Comparison of ENCODE assay signal across 28 mouse cellular contexts in the genomic region with DNA sequence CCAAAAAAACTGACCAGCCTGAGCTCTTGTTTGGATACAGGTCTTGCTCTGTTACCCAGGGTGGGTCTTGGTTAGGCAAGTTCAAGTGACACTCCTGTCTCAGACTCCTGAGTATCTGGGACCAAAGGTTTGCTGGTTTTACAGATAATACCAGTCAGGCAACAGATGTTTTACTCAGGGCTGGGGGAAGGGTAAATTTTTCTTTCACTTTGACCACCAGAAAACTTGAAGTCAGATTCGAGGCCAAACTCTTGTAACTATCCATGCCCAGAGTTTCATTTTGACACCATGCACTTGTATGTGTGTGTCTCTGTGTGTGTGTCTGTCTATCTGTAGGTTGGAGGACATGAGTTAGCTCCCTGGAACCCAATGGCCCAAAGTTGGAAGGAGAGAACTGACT. TPM values are rescaled to one million over a fixed set of nuclear protein-coding genes. Genes with fewer than 3 reads are reported as not detected.
DNase-seq lines count a peak whose midpoint lies in the region; ATAC-seq and TF ChIP-seq lines count a peak whose summit lies in the region.
"Had no signal": no experiment of that assay in that cellular context is flagged by ENCODE, and none has a peak within 500 bp of the region (broad histone marks: within the 10 kb centered on the region; RNA-seq: fewer than 3 reads in every experiment).

No protein-coding gene starts in this region.

- dilution Hi-C loops in CH12.LX (cut with MboI; ENCODE audit: extremely low pct_ligation_motif_present, extremely low pct_unique_long_range_greater_than_20kb, low sequenced_read_pairs), result no loop called here

- TF ChIP-seq POLR2A in CH12.LX (IDR thresholded peaks at IDR 0.05; ENCODE audit: low read depth, low read length), result no peak
- no peak for TF ChIP-seq POLR2A in bone marrow, adult 2 months (IDR thresholded peaks at IDR 0.05; ENCODE audit: borderline replicate concordance, control insufficient read depth, low read depth, low read length)

- peak overlapping the region; percentile 43 for H3K4me2 ChIP-seq in CH12.LX (ENCODE audit: insufficient read depth, low read depth, poor library complexity, severe bottlenecking)
- H3K4me2 ChIP-seq in liver, embryonic 12.5 days, result peak overlapping the region; percentile 63
- H3K4me2 ChIP-seq in forebrain, embryonic 13.5 days, result no peak overlapping the region
- H3K4me2 ChIP-seq: heart, embryonic 13.5 days; kidney, embryonic 15.5 days; limb, embryonic 12.5 days; lung, embryonic 14.5 days; neural tube, embryonic 13.5 days had no signal

- H3K79me2 ChIP-seq in CH12.LX (replicated peaks; ENCODE audit: control insufficient read depth, extremely low read depth, insufficient read depth, poor library complexity, severe bottlenecking), result no peaks in the 10 kb centered on the region

- peaks cover 24 to 67% of the 10 kb centered on the region in 2 experiments for H3K4me1 ChIP-seq in CH12.LX (ENCODE audit: control insufficient read depth in 1 of 2, insufficient read depth in 2 of 2)
- peaks cover 10% of the 10 kb centered on the region for H3K4me1 ChIP-seq in bone marrow, adult 2 months (ENCODE audit: control insufficient read depth, insufficient read depth, low read length)
- H3K4me1 ChIP-seq in liver, embryonic 12.5 days, result peaks cover 99% of the 10 kb centered on the region
- peaks cover 9% of the 10 kb centered on the region for H3K4me1 ChIP-seq in forebrain, embryonic 13.5 days

- H3K27ac ChIP-seq in CH12.LX (ENCODE audit: insufficient read depth, low read depth), result peak overlapping the region; percentile 63
- H3K27ac ChIP-seq in bone marrow, adult 2 months (ENCODE audit: control insufficient read depth, insufficient read depth, low read depth, low read length, poor library complexity), result peak overlapping the region; percentile 59; the same call in 1 of the 2 replicates
- peak overlapping the region; percentile 96 for H3K27ac ChIP-seq in liver, embryonic 12.5 days
- H3K27ac ChIP-seq in forebrain, embryonic 13.5 days, result no peak overlapping the region
- H3K27ac ChIP-seq: heart, embryonic 13.5 days; kidney, embryonic 15.5 days; limb, embryonic 12.5 days; neural tube, embryonic 13.5 days had no signal

- TF ChIP-seq CTCF in CH12.LX (conservative IDR thresholded peaks at IDR 0.05 in 1 of 2, IDR thresholded peaks at IDR 0.05 in 1 of 2; ENCODE audit: low read depth in 2 of 2, low read length in 2 of 2), result no peak
- no peak for TF ChIP-seq CTCF in bone marrow, adult 2 months (IDR thresholded peaks at IDR 0.05; ENCODE audit: control insufficient read depth, insufficient read depth, low read length)

- 26% methylated on average over 1 of the region's 1 CpGs for WGBS in bone marrow, adult 2 months
- 21% methylated on average over 1 of the region's 1 CpGs for WGBS in liver, embryonic 12.5 days (ENCODE audit: insufficient replicate concordance)
- 86% methylated on average over 1 of the region's 1 CpGs for WGBS in forebrain, embryonic 13.5 days

- no peak for DNase-seq in CH12.LX (ENCODE audit: extremely low read depth)
- no peak for DNase-seq in urinary bladder, adult 2 months (ENCODE audit: low spot score)
- DNase-seq: cerebellum, adult 18-20 months; cerebellum, postnatal 14 days; heart, postnatal 14 days; kidney, adult 11 months; kidney, postnatal 36 days; layer of hippocampus, postnatal 36 days; lung, embryonic 14.5 days; lung, postnatal 36 days; midbrain, embryonic 14.5 days; spleen, adult 18-20 months had no signal

- no peak overlapping the region for H3K9ac ChIP-seq in CH12.LX (ENCODE audit: insufficient read depth, low read depth)
- peak overlapping the region; percentile 60 for H3K9ac ChIP-seq in liver, embryonic 12.5 days
- no peak overlapping the region for H3K9ac ChIP-seq in forebrain, embryonic 13.5 days
- H3K9ac ChIP-seq: heart, embryonic 13.5 days; kidney, embryonic 15.5 days; limb, embryonic 12.5 days; lung, embryonic 14.5 days; neural tube, embryonic 13.5 days had no signal

- H3K36me3 ChIP-seq in CH12.LX (replicated peaks in 1 of 2; ENCODE audit: control insufficient read depth in 1 of 2, insufficient read depth in 1 of 2, low read length in 1 of 2), result peaks cover 17 to 71% of the 10 kb centered on the region in 2 experiments
- H3K36me3 ChIP-seq in liver, embryonic 12.5 days, result peaks cover 48% of the 10 kb centered on the region
- H3K36me3 ChIP-seq in forebrain, embryonic 13.5 days (ENCODE audit: poor library complexity, severe bottlenecking), result peaks cover 21% of the 10 kb centered on the region

- no peak for TF ChIP-seq RAD21 in CH12.LX (IDR thresholded peaks at IDR 0.05; ENCODE audit: low read depth, low read length)

- ATAC-seq in liver, embryonic 12.5 days, result peak; percentile 49
- peak; percentile 30; the same call in 1 of the 2 replicates for ATAC-seq in megakaryocyte progenitor cell, adult 5-6 weeks (replicated peaks; ENCODE audit: poor library complexity)
- ATAC-seq in inflammation-experienced regulatory T-cells, adult 6 months, result no peak
- ATAC-seq in forebrain, embryonic 13.5 days, result no peak
- ATAC-seq: forebrain, embryonic 14.5 days had no signal

- H3K4me3 ChIP-seq in CH12.LX (replicated peaks in 1 of 3; ENCODE audit: low read depth in 2 of 3, low read length in 2 of 3, poor library complexity in 1 of 3), result no peak overlapping the region
- no peak overlapping the region for H3K4me3 ChIP-seq in bone marrow, adult 2 months (replicated peaks; ENCODE audit: control insufficient read depth, low read depth, low read length)
- peak overlapping the region; percentile 18; the same call in 1 of the 2 replicates for H3K4me3 ChIP-seq in liver, embryonic 12.5 days
- no peak overlapping the region for H3K4me3 ChIP-seq in forebrain, embryonic 13.5 days
- H3K4me3 ChIP-seq: heart, embryonic 13.5 days; kidney, embryonic 15.5 days; limb, embryonic 12.5 days; neural tube, embryonic 13.5 days had no signal

- in situ Hi-C loops in CH12.LX (cut with MboI; ENCODE audit: low pct_ligation_motif_present, low pct_unique_long_range_greater_than_20kb, low sequenced_read_pairs), result no loop called here

- TF ChIP-seq EP300 in CH12.LX (IDR thresholded peaks at IDR 0.05; ENCODE audit: low read length), result peak; percentile 57; the same call in 1 of the 2 replicates

- H3K27me3 ChIP-seq in CH12.LX (replicated peaks), result no peaks in the 10 kb centered on the region
- no peaks in the 10 kb centered on the region for H3K27me3 ChIP-seq in liver, embryonic 12.5 days (replicated peaks)
- H3K27me3 ChIP-seq in forebrain, embryonic 13.5 days, result no peaks in the 10 kb centered on the region
- H3K27me3 ChIP-seq: heart, embryonic 13.5 days; kidney, embryonic 15.5 days; limb, embryonic 12.5 days; neural tube, embryonic 13.5 days had no signal

- H3K9me3 ChIP-seq in CH12.LX (replicated peaks; ENCODE audit: low read length), result no peaks in the 10 kb centered on the region
- H3K9me3 ChIP-seq in liver, embryonic 12.5 days (replicated peaks), result no peaks in the 10 kb centered on the region
- no peaks in the 10 kb centered on the region for H3K9me3 ChIP-seq in forebrain, embryonic 13.5 days (replicated peaks)
- H3K9me3 ChIP-seq: heart, embryonic 13.5 days; kidney, embryonic 15.5 days; limb, embryonic 12.5 days; neural tube, embryonic 13.5 days had no signal

TF ChIP-seq in CH12.LX, 34 proteins besides CTCF, POLR2A, EP300 and RAD21:
- TF ChIP-seq KAT2A (IDR thresholded peaks at IDR 0.05; ENCODE audit: insufficient replicate concordance, low read length) (no peak), SIN3A (IDR thresholded peaks at IDR 0.05; ENCODE audit: low read length) (0 out of 2 replicates have a peak, but pooled peaks have one; percentile 39), CHD2 (IDR thresholded peaks at IDR 0.05; ENCODE audit: low read length) (peak; percentile 68), UBTF (IDR thresholded peaks at IDR 0.05; ENCODE audit: low read depth, low read length) (no peak), JUND (conservative IDR thresholded peaks at IDR 0.05; ENCODE audit: low read depth, low read length) (0 out of 2 replicates have a peak, but pooled peaks have one; percentile 34), MYC (IDR thresholded peaks at IDR 0.05; ENCODE audit: low read depth, low read length) (peak; percentile 36; the same call in 1 of the 2 replicates), TCF12 (IDR thresholded peaks at IDR 0.05; ENCODE audit: low read depth, low read length) (peak; percentile 7; the same call in 1 of the 2 replicates), ZC3H11A (IDR thresholded peaks at IDR 0.05; ENCODE audit: low read depth, low read length) (no peak), ETS1 (conservative IDR thresholded peaks at IDR 0.05; ENCODE audit: low read depth, low read length) (peak; percentile 36), BHLHE40 (IDR thresholded peaks at IDR 0.05; ENCODE audit: low read depth, low read length) (0 out of 2 replicates have a peak, but pooled peaks have one; percentile 34), IRF4 (IDR thresholded peaks at IDR 0.05; ENCODE audit: low read depth, low read length) (peak; percentile 59)
TF ChIP-seq in CH12.LX: peak in this region for 8.

RNA-seq across cellular contexts. Expression of gene Ssh1, which starts 13.2 kb away (rescaled TPM):
- 5.6 and 8.2 TPM in 2 replicates for total RNA-seq in CH12.LX (2012; rRNA removed)
- total RNA-seq in CH12.LX (2014; rRNA removed), result 2.3 and 3.0 TPM in 2 replicates
- 8.1 and 8.9 TPM in 2 replicates for polyA plus RNA-seq in CH12.LX (2012; ENCODE audit: insufficient read length, low read depth)
- 13.0 and 14.4 TPM in 2 replicates for polyA plus RNA-seq in bone marrow, adult 2 months (2011; ENCODE audit: insufficient read depth, insufficient read length, low replicate concordance, missing spikeins)
- polyA plus RNA-seq in liver, embryonic 12.5 days (2016; fragmentation: Nextera tagmentation; extraction: Ambion mirVana), result 8.9 and 10.9 TPM in 2 replicates
- total RNA-seq in megakaryocyte progenitor cell, adult 5-6 weeks (2015), result 4.5 and 5.0 TPM in 2 replicates
- 3.3 and 4.2 TPM in 2 replicates for total RNA-seq in megakaryocyte progenitor cell, adult 5-6 weeks (2017)
- polyA plus RNA-seq in urinary bladder, adult 2 months (2012; rRNA removed), result 9.3 and 14.8 TPM in 2 replicates
- polyA plus RNA-seq in inflammation-experienced regulatory T-cells, adult 6 months (2017; shearing (Covaris generic)), result 10 to 100 TPM; 15.5 to 18.0 (median 16.9) TPM
- polyA plus RNA-seq in forebrain, embryonic 13.5 days (2015; fragmentation: Nextera tagmentation; extraction: Ambion mirVana), result 12.0 and 13.9 TPM in 2 replicates

RNA-seq across cellular contexts. Expression of gene Dao, which starts 23.0 kb away (rescaled TPM):
- total RNA-seq in CH12.LX (2012; rRNA removed) (0.97 and 1.4 TPM in 2 replicates), CH12.LX (2014; rRNA removed) (1.9 TPM in 2 replicates)
- 3.6 TPM in 2 replicates for polyA plus RNA-seq in CH12.LX (2012; ENCODE audit: insufficient read length, low read depth)
- polyA plus RNA-seq in bone marrow, adult 2 months (2011; ENCODE audit: insufficient read depth, insufficient read length, low replicate concordance, missing spikeins), result 1.6 TPM in 1 of 2 replicates, not detected in the other
- not detected in 2 replicates for polyA plus RNA-seq in liver, embryonic 12.5 days (2016; fragmentation: Nextera tagmentation; extraction: Ambion mirVana)
- total RNA-seq in megakaryocyte progenitor cell, adult 5-6 weeks (2015), result not detected in 2 replicates
- not detected in 2 replicates for total RNA-seq in megakaryocyte progenitor cell, adult 5-6 weeks (2017)
- 0.10 TPM in 1 of 2 replicates, not detected in the other for polyA plus RNA-seq in urinary bladder, adult 2 months (2012; rRNA removed)
- polyA plus RNA-seq in inflammation-experienced regulatory T-cells, adult 6 months (2017; shearing (Covaris generic)), result not detected
- polyA plus RNA-seq in forebrain, embryonic 13.5 days (2015; fragmentation: Nextera tagmentation; extraction: Ambion mirVana), result not detected in 2 replicates
- total RNA-seq: gastrocnemius, adult 8-10 months; heart, postnatal 14 days; left cerebral cortex, postnatal 10 days; megakaryocyte-erythroid progenitor cell, adult 5-6 weeks had no signal
- polyA plus RNA-seq: C2C12; embryonic facial prominence, embryonic 11.5 days; forebrain, embryonic 14.5 days; heart, embryonic 13.5 days; hindbrain, embryonic 11.5 days; limb, embryonic 12.5 days; lung, embryonic 14.5 days; midbrain, embryonic 14.5 days; neural tube, embryonic 13.5 days had no signal

Comparison
In these comparisons a context has a peak if more than half of its experiments do, and no peak if none do; other contexts are left out.
1. ATAC-seq: peak in liver, embryonic 12.5 days (single experiment) and megakaryocyte progenitor cell, adult 5-6 weeks (single experiment); none in inflammation-experienced regulatory T-cells, adult 6 months (single experiment) and forebrain, embryonic 13.5 days (single experiment).